Mouse (Mus musculus) liver, adult 2 months (tissue): ENCODE data around the gene Chic1. TPM values are rescaled to one million over a fixed set of nuclear protein-coding genes. Genes with fewer than 3 reads are reported as not detected.

Experiments used
- DNase-seq: peaks from one replicate; pipeline ENCODE4 v3.0.0-alpha.2; 2011; ENCODE audit warnings: low read depth, low spot score; ENCODE audit errors: extremely low read depth
- H3K27ac ChIP-seq: fragments of 200-500 bp; replicated peaks from 2 replicates; pipeline ENCODE4 v1.5.1; 2012; ENCODE audit warnings: low read depth, mild to moderate bottlenecking, control low read depth, inconsistent platforms, low read length; ENCODE audit not compliant: insufficient read depth
- H3K27me3 ChIP-seq: fragments of 200-500 bp; 2 replicates; pipeline ENCODE4 v1.6.1; 2012; ENCODE audit warnings: mild to moderate bottlenecking, moderate library complexity, low read length, inconsistent platforms; ENCODE audit not compliant: control insufficient read depth, insufficient read depth
- H3K36me3 ChIP-seq: fragments of 200-500 bp; 2 replicates; pipeline ENCODE4 v1.6.1; 2012; ENCODE audit warnings: low read length, inconsistent platforms; ENCODE audit not compliant: control insufficient read depth, insufficient read depth
- H3K4me1 ChIP-seq: fragments of 200-500 bp; 2 replicates; pipeline ENCODE4 v1.6.1; 2011; ENCODE audit warnings: low read length; ENCODE audit not compliant: control insufficient read depth, insufficient read depth
- H3K4me3 ChIP-seq: fragments of 200-500 bp; 2 replicates; pipeline ENCODE4 v1.5.1; 2011; ENCODE audit warnings: low read depth, mild to moderate bottlenecking, control low read depth, low read length, moderate library complexity; ENCODE audit not compliant: insufficient read depth
- H3K79me2 ChIP-seq: fragments of 200-500 bp; 2 replicates; pipeline ENCODE4 v1.6.1; 2012; ENCODE audit warnings: inconsistent platforms, mild to moderate bottlenecking, low read length, moderate library complexity; ENCODE audit not compliant: control insufficient read depth, insufficient read depth
- H3K9ac ChIP-seq: fragments of 200-500 bp; 2 replicates; pipeline ENCODE4 v1.6.1; 2012; ENCODE audit warnings: low read depth, mild to moderate bottlenecking, control low read depth, inconsistent platforms, low read length
- CTCF ChIP-seq: fragments of 200-500 bp; IDR thresholded peaks from 2 replicates; pipeline ENCODE4 v1.5.1; 2011; ENCODE audit warnings: low read depth, low read length, control low read depth
- POLR2A ChIP-seq: fragments of 200-500 bp; IDR thresholded peaks from 2 replicates; pipeline ENCODE4 v1.6.1; 2011; ENCODE audit warnings: low read length, control low read depth; ENCODE audit not compliant: insufficient read depth; ENCODE audit errors: extremely low read depth
- WGBS: fragments of 180-500 bp; shearing (Covaris S2); methylation state at CpG from one replicate; pipeline ENCODE4 v1.1.7; 2018; 5-methylcytosine and 5-hydroxymethylcytosine counted together
- polyA plus RNA-seq: library from polyadenylated mRNA; depleted of rRNA; stranded (reverse); fragments of >200 nt; gene quantifications from 2 replicates; pipeline ENCODE4 v1.2.3, GENCODE M21; 2012
- total RNA-seq: library from RNA; depleted of rRNA; stranded (reverse); fragments of >200 nt; gene quantifications from 2 replicates; pipeline ENCODE4 v1.2.3, GENCODE M21; 2014

The Chic1 gene
- total and polyA plus RNA-seq, 2 experiments: 0.70 to 6.3 TPM

GRCm38 (mm10) chrX:103329386-103329785 lies 26.9 kb upstream of the Chic1 start:
- Histone ChIP-seq H3K27ac (no peak overlapping the region), H3K36me3 (no peaks in the 10 kb centered on the region), H3K4me3 (no peak overlapping the region), H3K9ac (no peak overlapping the region), H3K4me1 (peaks cover 1% of the 10 kb centered on the region; the same call in 1 of the 2 replicates), H3K79me2 (no peaks in the 10 kb centered on the region), H3K27me3 (no peaks in the 10 kb centered on the region)
- no peak for TF ChIP-seq POLR2A
- no peak for TF ChIP-seq CTCF
- DNase-seq: no peak
- 85% methylated on average over 8 of the region's 8 CpGs for WGBS

GRCm38 (mm10) chrX:103331125-103331858 lies 25.0 kb upstream of the Chic1 start:
- Histone ChIP-seq H3K36me3 (no peaks in the 10 kb centered on the region), H3K79me2 (no peaks in the 10 kb centered on the region), H3K4me3 (no peak overlapping the region), H3K4me1 (peaks cover 1% of the 10 kb centered on the region; the same call in 1 of the 2 replicates), H3K27ac (no peak overlapping the region), H3K9ac (no peak overlapping the region), H3K27me3 (no peaks in the 10 kb centered on the region)
- WGBS: 67% methylated on average over 5 of the region's 5 CpGs
- no peak for DNase-seq
- no peak for TF ChIP-seq POLR2A
- TF ChIP-seq CTCF: no peak

- 82% methylated on average over 3 of the region's 3 CpGs for WGBS
- TF ChIP-seq CTCF: no peak
- TF ChIP-seq POLR2A: no peak
- no peaks in the 10 kb centered on the region for H3K27me3 ChIP-seq
- DNase-seq: no peak
- H3K36me3 ChIP-seq: no peaks in the 10 kb centered on the region
- H3K9ac ChIP-seq: no peak overlapping the region
- no peak overlapping the region for H3K4me3 ChIP-seq
- H3K27ac ChIP-seq: no peak overlapping the region
- H3K4me1 ChIP-seq: no peaks in the 10 kb centered on the region
- H3K79me2 ChIP-seq: no peaks in the 10 kb centered on the region
Observed at GRCm38 (mm10) chrX:103341369-103342113, 14.7 kb upstream of the Chic1 start.

- H3K4me3 ChIP-seq: no peak overlapping the region; the same call in 1 of the 2 replicates
- no peak overlapping the region for H3K27ac ChIP-seq
- no peak overlapping the region for H3K9ac ChIP-seq
- DNase-seq: no peak
- WGBS: 77% methylated on average over 5 of the region's 5 CpGs
- no peaks in the 10 kb centered on the region for H3K27me3 ChIP-seq
- TF ChIP-seq CTCF (no peak), POLR2A (no peak)
- H3K36me3 ChIP-seq: no peaks in the 10 kb centered on the region
- no peaks in the 10 kb centered on the region for H3K79me2 ChIP-seq
- H3K4me1 ChIP-seq: peaks cover 6% of the 10 kb centered on the region; the same call in 1 of the 2 replicates
Observed at GRCm38 (mm10) chrX:103355784-103356183, 492 bp upstream of the Chic1 start.

- Histone ChIP-seq H3K4me3 (peak overlapping the region; percentile 92), H3K9ac (peak overlapping the region; percentile 66), H3K79me2 (no peaks in the 10 kb centered on the region), H3K4me1 (peaks cover 6% of the 10 kb centered on the region; the same call in 1 of the 2 replicates), H3K36me3 (no peaks in the 10 kb centered on the region), H3K27me3 (no peaks in the 10 kb centered on the region), H3K27ac (no peak overlapping the region)
- WGBS: 2% methylated on average over 24 of the region's 24 CpGs
- TF ChIP-seq CTCF (no peak), POLR2A (no peak)
- no peak for DNase-seq
Observed at GRCm38 (mm10) chrX:103356761-103357236, 523 bp downstream of the Chic1 start.

GRCm38 (mm10) chrX:103366201-103366600 lies 9.9 kb downstream of the Chic1 start:
- Histone ChIP-seq H3K27me3 (no peaks in the 10 kb centered on the region), H3K4me1 (no peaks in the 10 kb centered on the region), H3K79me2 (no peaks in the 10 kb centered on the region), H3K4me3 (no peak overlapping the region), H3K27ac (no peak overlapping the region), H3K9ac (no peak overlapping the region), H3K36me3 (no peaks in the 10 kb centered on the region)
- no peak for TF ChIP-seq POLR2A
- no peak for TF ChIP-seq CTCF
- DNase-seq: peak; percentile 27
- WGBS: 46% methylated on average over 5 of the region's 5 CpGs
